Mouse (Mus musculus) myocyte (in vitro differentiated cells): ENCODE measurements at regions not wholly inside any gene's neighbourhood (a gene's known extent, or its start where the extent isn't known, plus 50 kb on each side); places are given as distances from the start of the nearest gene placed in this dataset.

Source experiments
- E2F4 ChIP-seq: IDR thresholded peaks from one replicate; pipeline ENCODE4 v1.6.1; 2011; ENCODE audit warnings: mild to moderate bottlenecking, control low read depth, moderate library complexity; ENCODE audit not compliant: insufficient read depth
- MYOG ChIP-seq, 3 experiments: IDR thresholded peaks; one replicate each; pipeline ENCODE4 v1.6.1; 2011; ENCODE audit warnings: control low read depth in 2 of 3, low read depth in 2 of 3, mild to moderate bottlenecking in 2 of 3; ENCODE audit not compliant: insufficient read length in 2 of 3, control insufficient read depth in 1 of 3, insufficient read depth in 1 of 3
- POLR2A ChIP-seq: IDR thresholded peaks from one replicate; pipeline ENCODE4 v1.6.1; 2011; ENCODE audit warnings: low read depth, mild to moderate bottlenecking, control low read depth, moderate library complexity; ENCODE audit not compliant: insufficient read length

DNA sequence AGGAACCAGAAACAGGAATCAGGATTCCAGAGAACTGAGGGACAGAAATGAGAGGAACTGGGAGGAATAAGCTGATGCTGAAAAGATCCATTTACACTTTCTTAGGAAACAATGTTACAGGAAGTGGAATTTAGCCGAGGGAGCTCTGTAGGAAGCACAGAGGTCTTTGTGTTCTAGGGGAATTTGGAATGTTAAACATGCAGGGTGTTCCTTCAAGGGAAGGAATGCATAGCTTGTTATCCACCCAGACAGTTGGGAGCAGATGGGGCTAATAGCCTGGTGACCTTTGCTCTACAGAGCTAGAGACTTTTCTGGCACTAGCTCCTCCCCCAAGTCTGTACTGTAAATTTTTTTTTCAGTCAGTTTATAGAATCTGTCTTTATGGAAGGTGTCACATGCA is 64.1 kb downstream of the Gm11983 start:
- no peak for TF ChIP-seq MYOG (IDR thresholded peaks at IDR 0.05; ENCODE audit: control insufficient read depth in 1 of 3, insufficient read depth in 1 of 3, insufficient read length in 2 of 3, low read depth in 2 of 3)
- no peak for TF ChIP-seq E2F4
- TF ChIP-seq POLR2A = no peak
